9 mouse cellular contexts compared by ENCODE assay signal in genomic region chr2:92371971-92372690, GRCm38 (mm10). TPM values are rescaled to one million over a fixed set of nuclear protein-coding genes. Genes with fewer than 3 reads are reported as not detected.
DNase-seq lines count a peak whose midpoint lies in the region; ATAC-seq lines count a peak whose summit lies in the region.
"Had no signal": no experiment of that assay in that cellular context is flagged by ENCODE, and none has a peak within 500 bp of the region (broad histone marks: within the 10 kb centered on the region; RNA-seq: fewer than 3 reads in every experiment).

No protein-coding gene starts in this region.

- peaks cover 1% of the 10 kb centered on the region; the same call in 1 of the 2 replicates for H3K36me3 ChIP-seq in hindbrain, embryonic 13.5 days
- H3K36me3 ChIP-seq: hindbrain, embryonic 15.5 days had no signal

- 0 out of 2 replicates have a peak overlapping the region, but pooled peaks have one; percentile 3 for H3K27ac ChIP-seq in hindbrain, embryonic 13.5 days
- H3K27ac ChIP-seq: hindbrain, embryonic 15.5 days; macrophage had no signal

- H3K4me3 ChIP-seq in hindbrain, embryonic 13.5 days: no peak overlapping the region
- H3K4me3 ChIP-seq: hindbrain, embryonic 15.5 days had no signal

- no peaks in the 10 kb centered on the region for H3K9me3 ChIP-seq in hindbrain, embryonic 13.5 days
- H3K9me3 ChIP-seq: hindbrain, embryonic 15.5 days had no signal

- ATAC-seq in hindbrain, embryonic 13.5 days (ENCODE audit: low FRiP score): no peak
- ATAC-seq in CD4-positive, CD25-positive, alpha-beta regulatory T cell, adult 4 months: no peak

- H3K27me3 ChIP-seq in hindbrain, embryonic 13.5 days: peaks cover 41% of the 10 kb centered on the region

- 6% methylated on average over 10 of the region's 10 CpGs for WGBS in hindbrain, embryonic 13.5 days

- peak; percentile 5 for DNase-seq in right cerebral cortex, postnatal 14 days
- DNase-seq in right cerebral cortex, adult 2 months (ENCODE audit: low spot score in 2 of 2): no peak
- DNase-seq in mesoderm, embryonic 11.5 days (ENCODE audit: low read depth, low spot score): peak; percentile 66
- DNase-seq in layer of hippocampus, adult 9-11 months: no peak
- DNase-seq in adrenal gland, postnatal 10 days: no peak

- H3K4me2 ChIP-seq in hindbrain, embryonic 13.5 days: no peak overlapping the region

- peaks cover 57% of the 10 kb centered on the region for H3K4me1 ChIP-seq in hindbrain, embryonic 13.5 days (replicated peaks)

- no peak overlapping the region for H3K9ac ChIP-seq in hindbrain, embryonic 13.5 days
- H3K9ac ChIP-seq: hindbrain, embryonic 15.5 days had no signal

RNA-seq across cellular contexts. Expression of gene Pex16, which starts 2.3 kb away (rescaled TPM):
- 35.7 and 35.8 TPM in 2 replicates for polyA plus RNA-seq in hindbrain, embryonic 13.5 days (2015; fragmentation: Nextera tagmentation; extraction: Ambion mirVana)
- 10 to 100 TPM; 44.5 to 77.0 TPM for polyA plus RNA-seq in CD4-positive, CD25-positive, alpha-beta regulatory T cell, adult 4 months (2017; shearing (Covaris generic))
- 100 to 1,000 TPM; 115 to 130 TPM for total RNA-seq in adrenal gland, postnatal 10 days (2021)

RNA-seq across cellular contexts. Expression of gene Large2, which starts 2.5 kb away (rescaled TPM):
- polyA plus RNA-seq in hindbrain, embryonic 13.5 days (2015; fragmentation: Nextera tagmentation; extraction: Ambion mirVana): 1.6 and 2.4 TPM in 2 replicates
- polyA plus RNA-seq in CD4-positive, CD25-positive, alpha-beta regulatory T cell, adult 4 months (2017; shearing (Covaris generic)): not detected
- 1 to 10 TPM; 1.7 to 2.2 TPM for total RNA-seq in adrenal gland, postnatal 10 days (2021)
- polyA plus RNA-seq: macrophage had no signal

RNA-seq across cellular contexts. Expression of gene 1700029I15Rik, which starts 10.2 kb away (rescaled TPM):
- polyA plus RNA-seq in hindbrain, embryonic 13.5 days (2015; fragmentation: Nextera tagmentation; extraction: Ambion mirVana): 6.3 and 6.9 TPM in 2 replicates
- 1 to 10 TPM; 4.5 to 8.1 TPM for polyA plus RNA-seq in CD4-positive, CD25-positive, alpha-beta regulatory T cell, adult 4 months (2017; shearing (Covaris generic))
- 1 to 10 TPM; 7.6 to 9.4 TPM for total RNA-seq in adrenal gland, postnatal 10 days (2021)

RNA-seq across cellular contexts. Expression of gene Mapk8ip1, which starts 28.9 kb away (rescaled TPM):
- polyA plus RNA-seq in hindbrain, embryonic 13.5 days (2015; fragmentation: Nextera tagmentation; extraction: Ambion mirVana): 111 and 112 TPM in 2 replicates
- polyA plus RNA-seq in CD4-positive, CD25-positive, alpha-beta regulatory T cell, adult 4 months (2017; shearing (Covaris generic)): under 1 TPM; 0.35 to 0.68 TPM
- total RNA-seq in adrenal gland, postnatal 10 days (2021): 10 to 100 TPM; 22.5 to 28.1 TPM

Comparison
In these comparisons a context has a peak if more than half of its experiments do, and no peak if none do; other contexts are left out.
1. DNase-seq: peak in right cerebral cortex, postnatal 14 days (single experiment) and mesoderm, embryonic 11.5 days (single experiment); none in right cerebral cortex, adult 2 months (0 of 2), layer of hippocampus, adult 9-11 months (single experiment) and adrenal gland, postnatal 10 days (single experiment).